Mouse (Mus musculus) lung, adult 2 months (tissue): ENCODE data around the gene Chil5.

Experiments used
- CTCF ChIP-seq: fragments of 200-500 bp; IDR thresholded peaks from 2 replicates; pipeline ENCODE4 v1.5.1; 2011; ENCODE audit warnings: mild to moderate bottlenecking, low read length, control low read depth; ENCODE audit not compliant: insufficient read depth
- POLR2A ChIP-seq: fragments of 200-500 bp; IDR thresholded peaks from 2 replicates; pipeline ENCODE4 v1.6.1; 2011; ENCODE audit warnings: low read depth, mild to moderate bottlenecking, control low read depth, low read length, borderline replicate concordance; ENCODE audit errors: extremely low read depth

DNA sequence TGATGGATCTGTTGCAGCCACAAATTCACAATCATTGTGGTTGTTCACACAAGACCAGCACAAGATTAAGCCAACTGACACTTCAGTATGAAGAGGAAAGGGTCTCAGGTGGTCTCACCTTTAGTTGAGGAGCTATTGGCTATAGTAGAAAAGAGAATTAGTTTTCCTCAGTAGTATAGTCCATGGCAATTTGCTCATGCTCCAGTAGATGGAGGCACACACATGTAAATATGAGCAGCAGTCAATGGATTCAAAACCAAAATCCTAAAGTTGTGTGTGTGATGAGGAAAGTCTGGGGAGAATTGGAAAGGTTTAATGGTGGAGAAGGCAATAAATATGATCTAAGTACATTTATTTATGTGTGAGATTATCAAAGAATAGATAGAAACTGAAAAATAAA lies 10.8 kb downstream of the Chil5 start:
- TF ChIP-seq CTCF (0 out of 2 replicates have a peak, but pooled peaks have one; percentile 12), POLR2A (no peak)
